Mouse (Mus musculus): Measurements from ENCODE around the gene Homer1. TPM values are rescaled to one million over a fixed set of nuclear protein-coding genes. Genes with fewer than 3 reads are reported as not detected.
A peak's percentile ranks its signal among the peaks of the same experiment; 100 is the strongest.

Homer1 gene
- total and polyA plus RNA-seq, 3 experiments = 14.6 to 32.2 (median 16.2) TPM

DNA sequence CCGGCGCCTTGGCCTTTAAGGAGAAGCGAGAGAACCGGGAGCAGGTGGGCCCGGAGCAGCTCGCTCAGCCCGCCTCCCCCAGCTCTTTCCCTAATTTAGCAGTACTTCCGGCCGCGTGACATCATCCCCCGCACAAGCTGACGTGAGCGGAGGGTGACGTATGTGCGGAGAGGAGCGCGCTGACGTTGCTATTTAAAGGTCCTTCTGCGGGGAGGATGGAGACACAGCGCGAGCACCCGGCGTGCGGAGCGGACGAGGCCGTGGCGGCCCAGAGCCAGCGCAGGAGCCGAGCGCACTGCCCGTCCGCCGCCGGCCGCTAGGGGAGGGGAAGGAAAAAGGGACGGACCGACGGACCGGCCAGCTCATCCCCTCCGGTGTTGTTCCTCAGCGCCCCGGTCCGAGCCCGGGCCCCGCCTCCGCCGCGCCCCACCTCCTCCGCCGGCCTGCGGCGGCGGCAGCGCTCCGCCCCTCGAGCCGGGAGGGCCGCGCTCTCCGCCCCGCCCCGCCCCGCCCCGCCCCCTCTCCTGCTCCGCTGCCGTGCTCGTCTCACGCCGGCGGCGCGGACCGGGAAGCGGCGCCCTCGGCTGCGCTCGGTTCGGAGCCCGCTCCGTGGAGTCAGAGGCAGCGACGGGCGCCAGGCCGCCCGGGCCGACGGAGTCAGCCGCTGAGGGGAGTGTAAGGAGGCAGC lies 4.3 kb downstream of the Homer1 start (continued):
- TF ChIP-seq ZKSCAN1 (IDR thresholded peaks at IDR 0.05; ENCODE audit: borderline replicate concordance, low read depth, low read length) (no peak), POLR2A (IDR thresholded peaks at IDR 0.05; ENCODE audit: low read depth, low read length) (peak; percentile 84), CHD2 (IDR thresholded peaks at IDR 0.05; ENCODE audit: low read length) (peak; percentile 42), MYC (IDR thresholded peaks at IDR 0.05; ENCODE audit: low read depth, low read length) (peak; percentile 45; the same call in 1 of the 2 replicates), ZNF384 (IDR thresholded peaks at IDR 0.05; ENCODE audit: low read depth, low read length) (no peak), GABPA (IDR thresholded peaks at IDR 0.05; ENCODE audit: insufficient replicate concordance, low read depth, low read length) (peak; percentile 99), TCF12 (IDR thresholded peaks at IDR 0.05; ENCODE audit: low read depth, low read length) (peak; percentile 71), JUN (IDR thresholded peaks at IDR 0.05; ENCODE audit: insufficient read depth, low read depth, low read length) (no peak), IRF4 (IDR thresholded peaks at IDR 0.05; ENCODE audit: low read depth, low read length) (peak; percentile 66), CHD1 (IDR thresholded peaks at IDR 0.05; ENCODE audit: low read depth, low read length) (no peak)

- Histone ChIP-seq H3K9ac (ENCODE audit: insufficient read depth, low read depth) (peak overlapping the region; percentile 67), H3K4me1 (ENCODE audit: control insufficient read depth in 1 of 2, insufficient read depth in 2 of 2) (peaks cover 9 to 52% of the 10 kb centered on the region in 2 experiments), H3K27ac (ENCODE audit: insufficient read depth, low read depth) (peak overlapping the region; percentile 53), H3K36me3 (replicated peaks in 1 of 2; ENCODE audit: control insufficient read depth in 1 of 2, insufficient read depth in 1 of 2, low read length in 1 of 2) (peaks cover 0 to under 1% of the 10 kb centered on the region in 2 experiments), H3K79me2 (replicated peaks; ENCODE audit: control insufficient read depth, extremely low read depth, insufficient read depth, poor library complexity, severe bottlenecking) (peaks cover 14% of the 10 kb centered on the region), H3K27me3 (replicated peaks) (no peaks in the 10 kb centered on the region), H3K4me3 (replicated peaks in 1 of 3; ENCODE audit: low read depth in 2 of 3, low read length in 2 of 3, poor library complexity in 1 of 3) (peak overlapping the region; percentile 59 to 71 (median 65)), H3K9me3 (replicated peaks; ENCODE audit: low read length) (no peaks in the 10 kb centered on the region), H3K4me2 (ENCODE audit: insufficient read depth, low read depth, poor library complexity, severe bottlenecking) (peak overlapping the region; percentile 68)
- TF ChIP-seq MXI1 (IDR thresholded peaks at IDR 0.05; ENCODE audit: low read depth, low read length) (no peak; the same call in 1 of the 2 replicates), CHD2 (IDR thresholded peaks at IDR 0.05; ENCODE audit: low read length) (no peak), EP300 (IDR thresholded peaks at IDR 0.05; ENCODE audit: low read length) (no peak), PAX5 (IDR thresholded peaks at IDR 0.05; ENCODE audit: low read length) (no peak), SMC3 (IDR thresholded peaks at IDR 0.05; ENCODE audit: low read depth, low read length) (no peak), IRF4 (IDR thresholded peaks at IDR 0.05; ENCODE audit: low read depth, low read length) (no peak), USF2 (conservative IDR thresholded peaks at IDR 0.05; ENCODE audit: low read depth, low read length) (no peak), TCF12 (IDR thresholded peaks at IDR 0.05; ENCODE audit: low read depth, low read length) (0 out of 2 replicates have a peak, but pooled peaks have one; percentile 9), ZC3H11A (IDR thresholded peaks at IDR 0.05; ENCODE audit: low read depth, low read length) (no peak), JUND (conservative IDR thresholded peaks at IDR 0.05; ENCODE audit: low read depth, low read length) (no peak), MAFK (IDR thresholded peaks at IDR 0.05; ENCODE audit: insufficient replicate concordance, low read length) (no peak), HCFC1 (IDR thresholded peaks at IDR 0.05; ENCODE audit: low read depth, low read length) (no peak), USF1 (IDR thresholded peaks at IDR 0.05; ENCODE audit: low read depth, low read length) (no peak), ZMIZ1 (IDR thresholded peaks at IDR 0.05; ENCODE audit: low read depth, low read length) (no peak), UBTF (IDR thresholded peaks at IDR 0.05; ENCODE audit: low read depth, low read length) (0 out of 2 replicates have a peak, but pooled peaks have one; percentile 41), MYC (IDR thresholded peaks at IDR 0.05; ENCODE audit: low read depth, low read length) (no peak)
- in situ Hi-C loops (cut with MboI; ENCODE audit: low pct_ligation_motif_present, low pct_unique_long_range_greater_than_20kb, low sequenced_read_pairs) (no loop called here), dilution Hi-C loops (cut with MboI; ENCODE audit: extremely low pct_ligation_motif_present, extremely low pct_unique_long_range_greater_than_20kb, low sequenced_read_pairs) (no loop called here)
- DNase-seq (ENCODE audit: extremely low read depth) = peak; percentile 39
Observed at GRCm38 (mm10) chr13:93304251-93305001, 5.0 kb downstream of the Homer1 start.

All from CH12.LX (cell line).